Mouse (Mus musculus) urinary bladder, postnatal 36 days (tissue): Measurements from ENCODE around the gene Pax9.

Experiments used
- DNase-seq, 2 experiments: peaks; one replicate each; pipeline ENCODE4 v3.0.0; 2022; ENCODE audit warnings: low spot score in 2 of 2, mixed read lengths in 1 of 2

Gene Pax9

GRCm38 (mm10) chr12:56697011-56697740 is 5.6 kb downstream of the Pax9 start:
- DNase-seq, result no peak

- no peak for DNase-seq
These were observed 6.2 kb downstream of the Pax9 start for GRCm38 (mm10) chr12:56697785-56698184.

- DNase-seq, result no peak
These were observed 6.8 kb downstream of the Pax9 start for GRCm38 (mm10) chr12:56698191-56698980.

GRCm38 (mm10) chr12:56699351-56699750 is 7.8 kb downstream of the Pax9 start:
- no peak for DNase-seq

- DNase-seq, result no peak
These were observed 8.6 kb downstream of the Pax9 start for GRCm38 (mm10) chr12:56699915-56700900.

- DNase-seq, result no peak
These were observed 9.4 kb downstream of the Pax9 start for GRCm38 (mm10) chr12:56701004-56701403.

GRCm38 (mm10) chr12:56717971-56718706 is 26.6 kb downstream of the Pax9 start:
- DNase-seq, result no peak

- DNase-seq, result no peak
These were observed 27.1 kb downstream of the Pax9 start for GRCm38 (mm10) chr12:56718707-56719051.

- DNase-seq, result no peak
These were observed 36.1 kb downstream of the Pax9 start for GRCm38 (mm10) chr12:56727631-56728030.

- DNase-seq, result no peak
These were observed 45.5 kb downstream of the Pax9 start for GRCm38 (mm10) chr12:56737104-56737503.
